Mouse (Mus musculus): ENCODE data around the gene Srrm2. TPM values are rescaled to one million over a fixed set of nuclear protein-coding genes. Genes with fewer than 3 reads are reported as not detected.
A peak's percentile ranks its signal among the peaks of the same experiment; 100 is the strongest.

The Srrm2 gene
- polyA plus RNA-seq, 1 experiment: 439 TPM

DNA sequence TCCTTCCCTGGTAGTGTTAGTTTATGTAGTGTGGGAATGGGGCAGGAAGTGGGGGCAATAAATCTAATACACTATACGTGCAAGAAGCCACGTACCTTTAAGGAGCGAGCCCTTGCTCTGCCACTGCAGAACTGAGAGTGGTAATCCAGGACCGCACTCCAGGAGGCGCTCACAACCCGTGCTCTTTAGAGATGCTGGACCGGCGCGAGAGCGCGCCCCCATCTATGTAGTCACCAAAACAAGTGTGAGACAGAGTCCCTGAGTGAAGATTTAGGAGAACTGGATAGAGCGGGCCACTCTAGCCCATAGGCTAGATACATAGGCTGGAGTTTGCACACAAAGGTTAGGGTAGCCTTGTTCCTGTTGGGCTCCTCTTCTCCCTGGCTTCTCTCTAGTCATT is 16.2 kb upstream of the Srrm2 start:
- H3K27me3 ChIP-seq (ENCODE audit: control insufficient read depth, insufficient read depth, low read length): no peaks in the 10 kb centered on the region
- TF ChIP-seq CTCF (IDR thresholded peaks at IDR 0.05; ENCODE audit: extremely low read depth, insufficient read length, insufficient replicate concordance, low read depth, low read length) (peak; percentile 80), POLR2A (IDR thresholded peaks at IDR 0.05; ENCODE audit: low read depth, low read length) (no peak)
- no peak overlapping the region for H3K27ac ChIP-seq (ENCODE audit: insufficient read depth, low read depth, low read length)
- 2% methylated on average over 12 of the region's 12 CpGs for WGBS
- peaks cover 6% of the 10 kb centered on the region for H3K4me1 ChIP-seq (ENCODE audit: control insufficient read depth, insufficient read depth, insufficient read length, low read length)
- H3K4me3 ChIP-seq (ENCODE audit: low read depth, low read length): no peak overlapping the region
- no peaks in the 10 kb centered on the region for H3K36me3 ChIP-seq (ENCODE audit: control insufficient read depth, insufficient read depth, low read length)

DNA sequence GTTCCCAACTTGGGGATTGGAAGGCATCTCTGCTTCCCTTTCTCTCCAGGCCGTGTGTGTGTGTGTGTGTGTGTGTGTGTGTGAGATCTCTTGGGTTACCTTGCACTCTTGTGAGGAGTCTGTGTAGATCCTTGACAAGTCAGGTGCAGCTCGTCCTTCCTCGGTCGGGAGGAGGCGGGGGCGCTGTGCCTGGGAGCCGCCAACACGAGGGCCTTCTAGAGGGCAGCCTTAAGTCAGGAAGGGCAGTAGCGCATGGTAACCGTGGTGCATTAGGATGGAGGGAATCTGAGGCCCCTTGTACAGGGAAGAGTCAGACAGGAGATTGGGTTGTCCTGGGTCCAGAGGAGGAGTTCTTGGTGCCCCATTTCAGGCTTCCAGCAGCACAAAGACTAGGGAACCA is 14.1 kb upstream of the Srrm2 start:
- Histone ChIP-seq H3K4me3 (ENCODE audit: low read depth, low read length) (no peak overlapping the region), H3K27ac (ENCODE audit: insufficient read depth, low read depth, low read length) (no peak overlapping the region), H3K4me1 (ENCODE audit: control insufficient read depth, insufficient read depth, insufficient read length, low read length) (no peaks in the 10 kb centered on the region; the same call in none of the 2 replicates), H3K27me3 (ENCODE audit: control insufficient read depth, insufficient read depth, low read length) (no peaks in the 10 kb centered on the region), H3K36me3 (ENCODE audit: control insufficient read depth, insufficient read depth, low read length) (no peaks in the 10 kb centered on the region)
- 84% methylated on average over 10 of the region's 10 CpGs for whole genome bisulfite sequencing
- no peak for TF ChIP-seq CTCF (IDR thresholded peaks at IDR 0.05; ENCODE audit: extremely low read depth, insufficient read length, insufficient replicate concordance, low read depth, low read length)
- TF ChIP-seq POLR2A (IDR thresholded peaks at IDR 0.05; ENCODE audit: low read depth, low read length): no peak

DNA sequence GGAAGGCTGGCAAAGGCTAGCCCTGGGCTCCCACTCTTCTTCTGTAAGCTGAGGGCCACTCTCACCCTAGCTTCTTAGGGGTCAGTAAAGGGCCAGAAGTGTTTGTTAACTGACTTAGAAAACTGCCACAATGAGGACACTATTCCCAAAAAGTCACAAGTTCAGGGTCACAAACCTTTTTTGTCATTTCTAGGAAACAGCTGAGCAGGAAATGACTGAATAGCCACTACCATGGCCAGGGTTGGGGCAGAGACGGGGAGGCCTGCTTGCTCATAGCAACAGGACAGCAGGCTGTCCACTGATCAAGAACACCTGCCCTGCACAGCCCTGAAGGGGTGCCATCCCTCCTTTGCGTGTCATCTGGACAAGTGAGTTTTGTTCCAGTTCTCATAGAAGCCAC is 13.2 kb upstream of the Srrm2 start:
- TF ChIP-seq POLR2A (IDR thresholded peaks at IDR 0.05; ENCODE audit: low read depth, low read length) (no peak), CTCF (IDR thresholded peaks at IDR 0.05; ENCODE audit: extremely low read depth, insufficient read length, insufficient replicate concordance, low read depth, low read length) (no peak)
- no peak overlapping the region for H3K27ac ChIP-seq (ENCODE audit: insufficient read depth, low read depth, low read length)
- 78% methylated on average over 2 of the region's 2 CpGs for WGBS
- H3K4me1 ChIP-seq (ENCODE audit: control insufficient read depth, insufficient read depth, insufficient read length, low read length): no peaks in the 10 kb centered on the region; the same call in 1 of the 2 replicates
- no peaks in the 10 kb centered on the region for H3K36me3 ChIP-seq (ENCODE audit: control insufficient read depth, insufficient read depth, low read length)
- H3K4me3 ChIP-seq (ENCODE audit: low read depth, low read length): no peak overlapping the region
- no peaks in the 10 kb centered on the region for H3K27me3 ChIP-seq (ENCODE audit: control insufficient read depth, insufficient read depth, low read length)

DNA sequence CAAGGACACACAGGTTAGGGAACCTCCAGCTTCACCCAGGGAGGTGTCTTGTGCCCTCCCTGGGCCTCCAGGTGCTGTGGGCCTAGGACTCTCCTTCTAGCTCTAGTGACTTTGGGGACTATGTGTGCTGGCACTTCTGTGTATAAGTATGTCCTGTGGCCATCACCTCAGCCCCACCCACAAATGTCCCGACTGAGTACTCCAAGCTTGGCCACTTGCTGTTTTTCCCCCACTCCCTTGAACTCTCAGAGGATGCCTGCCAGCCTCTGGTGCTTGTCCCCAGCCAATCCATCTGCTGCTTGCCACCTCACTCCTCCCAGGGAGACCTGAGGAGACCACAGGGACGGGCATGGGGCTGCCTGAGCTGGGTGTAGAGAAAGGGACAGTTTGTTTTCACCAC is 11.9 kb upstream of the Srrm2 start:
- WGBS: 38% methylated on average over 2 of the region's 2 CpGs
- no peak for TF ChIP-seq CTCF (IDR thresholded peaks at IDR 0.05; ENCODE audit: extremely low read depth, insufficient read length, insufficient replicate concordance, low read depth, low read length)
- TF ChIP-seq POLR2A (IDR thresholded peaks at IDR 0.05; ENCODE audit: low read depth, low read length): no peak
- Histone ChIP-seq H3K27me3 (ENCODE audit: control insufficient read depth, insufficient read depth, low read length) (no peaks in the 10 kb centered on the region), H3K27ac (ENCODE audit: insufficient read depth, low read depth, low read length) (no peak overlapping the region), H3K4me1 (ENCODE audit: control insufficient read depth, insufficient read depth, insufficient read length, low read length) (no peaks in the 10 kb centered on the region; the same call in 1 of the 2 replicates), H3K4me3 (ENCODE audit: low read depth, low read length) (no peak overlapping the region), H3K36me3 (ENCODE audit: control insufficient read depth, insufficient read depth, low read length) (no peaks in the 10 kb centered on the region)

DNA sequence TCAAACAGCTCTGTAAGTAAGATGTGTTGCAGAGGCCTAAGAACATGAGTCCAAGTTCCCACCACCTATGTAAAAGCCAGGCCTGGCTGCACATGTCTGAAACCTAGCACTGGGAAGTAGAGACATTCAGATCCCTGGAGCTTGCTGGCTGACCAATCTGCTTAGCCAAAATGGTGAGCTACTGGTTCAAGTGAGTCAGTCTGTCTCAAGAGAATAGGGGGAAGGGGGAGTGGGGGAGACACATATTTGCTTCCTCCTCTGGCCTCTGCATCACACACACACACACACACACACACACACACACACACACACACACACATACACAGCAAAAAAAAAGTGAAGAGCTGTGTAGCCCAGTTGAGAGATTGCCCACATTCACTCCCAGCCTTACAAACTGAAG is 7.0 kb upstream of the Srrm2 start:
- no peaks in the 10 kb centered on the region for H3K27me3 ChIP-seq (ENCODE audit: control insufficient read depth, insufficient read depth, low read length)
- no peaks in the 10 kb centered on the region for H3K36me3 ChIP-seq (ENCODE audit: control insufficient read depth, insufficient read depth, low read length)
- H3K27ac ChIP-seq (ENCODE audit: insufficient read depth, low read depth, low read length): no peak overlapping the region
- no peak overlapping the region for H3K4me3 ChIP-seq (ENCODE audit: low read depth, low read length)
- TF ChIP-seq CTCF (IDR thresholded peaks at IDR 0.05; ENCODE audit: extremely low read depth, insufficient read length, insufficient replicate concordance, low read depth, low read length) (no peak), POLR2A (IDR thresholded peaks at IDR 0.05; ENCODE audit: low read depth, low read length) (no peak)
- H3K4me1 ChIP-seq (ENCODE audit: control insufficient read depth, insufficient read depth, insufficient read length, low read length): peaks cover 8% of the 10 kb centered on the region; the same call in 1 of the 2 replicates

DNA sequence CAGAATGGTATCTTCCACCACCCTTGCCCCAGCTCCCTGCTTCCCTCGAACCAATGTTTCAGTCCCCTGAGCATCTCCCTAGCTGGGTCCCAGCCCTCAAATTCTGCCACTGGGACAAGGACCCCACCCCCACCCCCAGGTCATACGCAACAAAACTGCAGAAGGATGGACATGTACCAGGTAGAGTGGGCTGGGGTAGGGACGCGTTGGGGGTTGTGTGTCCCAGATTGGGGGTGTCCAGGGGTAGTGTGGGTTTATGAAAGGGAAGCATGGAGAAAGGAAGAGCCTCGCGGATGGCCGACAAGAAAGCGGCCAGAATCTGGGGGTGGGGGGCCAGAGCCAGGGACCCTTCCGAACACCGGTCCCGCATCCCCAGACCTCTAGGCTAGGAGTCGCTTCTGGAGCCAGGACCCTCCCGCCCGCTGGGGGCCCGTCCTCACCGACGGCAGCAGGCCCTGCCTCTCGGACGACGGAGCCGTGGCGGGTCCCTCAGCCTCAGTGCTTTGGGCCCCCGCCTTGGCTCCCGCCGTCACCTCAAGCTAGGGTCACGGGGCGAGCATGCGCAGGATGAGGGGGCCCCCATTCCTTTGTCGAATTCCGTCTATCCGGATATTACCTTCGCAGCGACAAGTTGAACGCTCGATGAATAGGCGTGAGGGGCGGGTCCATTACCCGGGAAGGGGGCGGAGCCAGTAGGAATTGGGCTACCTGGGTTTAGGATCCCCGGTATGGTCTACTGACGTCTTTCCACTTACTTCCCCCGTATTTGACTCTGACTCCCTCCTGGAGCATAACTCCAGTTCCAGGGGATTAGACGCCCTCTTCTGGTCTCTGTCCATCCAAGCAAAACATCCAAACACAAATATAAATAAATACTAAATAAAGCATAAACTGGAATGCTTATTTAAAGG is 4.5 kb upstream of the Srrm2 start, which contains the start of gene Flywch2:
Flywch2 (minus strand) TSS at position 521 of the 911 bp plus-strand sequence.
- TF ChIP-seq CTCF (IDR thresholded peaks at IDR 0.05; ENCODE audit: extremely low read depth, insufficient read length, insufficient replicate concordance, low read depth, low read length): no peak
- no peak for TF ChIP-seq POLR2A (IDR thresholded peaks at IDR 0.05; ENCODE audit: low read depth, low read length)
- H3K27me3 ChIP-seq (ENCODE audit: control insufficient read depth, insufficient read depth, low read length): no peaks in the 10 kb centered on the region
- WGBS: 4% methylated on average over 43 of the region's 43 CpGs
- peaks cover 17% of the 10 kb centered on the region; the same call in 1 of the 2 replicates for H3K4me1 ChIP-seq (ENCODE audit: control insufficient read depth, insufficient read depth, insufficient read length, low read length)
- no peak within 1 kb of the TSS for H3K27ac ChIP-seq (ENCODE audit: insufficient read depth, low read depth, low read length)
- no peaks in the 10 kb centered on the region for H3K36me3 ChIP-seq (ENCODE audit: control insufficient read depth, insufficient read depth, low read length)
- H3K4me3 ChIP-seq (ENCODE audit: low read depth, low read length): peak within 1 kb of the TSS; percentile 74

DNA sequence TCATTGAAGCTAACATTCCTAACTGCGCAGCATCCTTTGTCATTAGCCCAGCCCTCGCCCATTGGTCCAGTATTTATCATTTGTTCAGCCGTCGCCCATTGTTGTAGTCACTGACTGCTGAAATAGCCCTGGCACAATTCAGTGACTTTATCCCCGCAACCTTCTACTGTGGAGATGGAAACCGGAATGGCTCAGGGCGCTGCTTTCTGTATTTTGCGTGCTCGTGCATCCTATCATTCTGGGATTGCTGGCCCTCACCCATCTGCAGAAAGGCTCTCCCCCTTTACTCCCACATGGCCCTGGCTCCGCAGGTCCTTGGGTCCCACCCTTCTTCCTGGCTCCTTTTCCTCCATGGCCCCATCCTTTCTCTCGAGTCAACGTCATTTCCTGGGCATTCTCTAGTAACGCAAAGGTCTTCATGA is 3.8 kb upstream of the Srrm2 start:
- Histone ChIP-seq H3K27me3 (ENCODE audit: control insufficient read depth, insufficient read depth, low read length) (no peaks in the 10 kb centered on the region), H3K27ac (ENCODE audit: insufficient read depth, low read depth, low read length) (no peak overlapping the region), H3K36me3 (ENCODE audit: control insufficient read depth, insufficient read depth, low read length) (no peaks in the 10 kb centered on the region), H3K4me1 (ENCODE audit: control insufficient read depth, insufficient read depth, insufficient read length, low read length) (peaks cover 19% of the 10 kb centered on the region; the same call in 1 of the 2 replicates), H3K4me3 (ENCODE audit: low read depth, low read length) (0 out of 2 replicates have a peak overlapping the region, but pooled peaks have one; percentile 2)
- no peak for TF ChIP-seq POLR2A (IDR thresholded peaks at IDR 0.05; ENCODE audit: low read depth, low read length)
- no peak for TF ChIP-seq CTCF (IDR thresholded peaks at IDR 0.05; ENCODE audit: extremely low read depth, insufficient read length, insufficient replicate concordance, low read depth, low read length)
- 23% methylated on average over 13 of the region's 13 CpGs for WGBS
